Mouse (Mus musculus): Measurements from ENCODE around the gene Slc2a3. TPM values are rescaled to one million over a fixed set of nuclear protein-coding genes. Genes with fewer than 3 reads are reported as not detected.

Gene Slc2a3
- polyA plus RNA-seq, 1 experiment from 2014 or later, result 44.3 TPM

DNA sequence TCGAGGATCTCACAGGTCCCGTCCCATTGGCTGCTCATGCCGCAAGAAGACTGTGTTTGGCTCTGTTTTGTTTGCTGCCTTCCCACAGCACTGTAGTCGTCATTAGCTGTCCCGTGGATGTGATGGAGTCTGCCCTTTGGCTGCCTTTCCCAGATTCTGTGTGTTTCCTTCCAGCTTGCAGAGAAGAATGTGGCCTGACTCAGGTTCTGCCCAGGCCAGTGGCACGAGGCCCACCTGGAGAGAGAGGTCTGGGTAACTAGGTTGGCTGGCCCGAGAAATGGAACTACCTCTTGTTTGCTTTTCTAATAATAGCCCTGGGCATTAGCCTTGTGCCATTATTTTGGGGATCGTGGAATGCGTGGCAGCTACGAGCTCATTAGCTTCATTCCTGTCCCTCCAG lies 22.6 kb upstream of the Slc2a3 start:
- 72% methylated on average over 10 of the region's 10 CpGs for WGBS
- no peak overlapping the region for H3K4me2 ChIP-seq (ENCODE audit: low read depth, low read length)
- H3K9ac ChIP-seq (replicated peaks; ENCODE audit: low read depth, low read length), result no peak overlapping the region
- ATAC-seq (ENCODE audit: low read depth), result no peak
- H3K4me3 ChIP-seq (ENCODE audit: low read depth, low read length), result no peak overlapping the region
- H3K36me3 ChIP-seq (ENCODE audit: control insufficient read depth, insufficient read depth, low read length), result no peaks in the 10 kb centered on the region
- H3K9me3 ChIP-seq (ENCODE audit: control insufficient read depth, low read length), result no peaks in the 10 kb centered on the region
- H3K27me3 ChIP-seq (ENCODE audit: control insufficient read depth, insufficient read depth, low read length), result no peaks in the 10 kb centered on the region
- no peak overlapping the region for H3K27ac ChIP-seq (ENCODE audit: low read depth, low read length)
- H3K4me1 ChIP-seq (ENCODE audit: control insufficient read depth, insufficient read depth, low read length), result peaks cover 22% of the 10 kb centered on the region

DNA sequence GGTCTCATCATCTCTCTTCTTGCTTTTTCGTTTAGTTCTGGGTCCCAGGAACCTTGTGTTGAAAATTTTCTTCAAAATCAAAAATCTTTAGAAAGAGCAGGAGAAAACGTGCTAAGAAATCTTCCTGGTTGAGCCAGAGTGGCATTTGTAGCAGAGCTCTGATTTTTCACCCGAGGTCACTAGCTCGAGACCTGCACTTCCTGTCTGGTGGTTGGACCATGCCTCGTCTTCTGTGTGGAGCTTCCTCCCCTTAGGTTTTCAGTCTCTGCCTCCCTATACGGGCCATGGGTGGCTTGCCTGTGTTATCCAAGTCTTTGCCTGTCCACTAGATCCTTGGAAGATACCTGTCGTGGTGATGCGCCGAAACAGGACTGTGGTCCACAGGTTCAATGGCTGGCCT lies 20.4 kb upstream of the Slc2a3 start:
- WGBS, result 82% methylated on average over 9 of the region's 9 CpGs
- no peak for ATAC-seq (ENCODE audit: low read depth)
- Histone ChIP-seq H3K9ac (replicated peaks; ENCODE audit: low read depth, low read length) (no peak overlapping the region), H3K27ac (ENCODE audit: low read depth, low read length) (no peak overlapping the region), H3K4me3 (ENCODE audit: low read depth, low read length) (no peak overlapping the region), H3K27me3 (ENCODE audit: control insufficient read depth, insufficient read depth, low read length) (no peaks in the 10 kb centered on the region), H3K9me3 (ENCODE audit: control insufficient read depth, low read length) (no peaks in the 10 kb centered on the region), H3K4me1 (ENCODE audit: control insufficient read depth, insufficient read depth, low read length) (peaks cover 22% of the 10 kb centered on the region), H3K4me2 (ENCODE audit: low read depth, low read length) (0 out of 2 replicates have a peak overlapping the region, but pooled peaks have one; percentile 90), H3K36me3 (ENCODE audit: control insufficient read depth, insufficient read depth, low read length) (no peaks in the 10 kb centered on the region)

DNA sequence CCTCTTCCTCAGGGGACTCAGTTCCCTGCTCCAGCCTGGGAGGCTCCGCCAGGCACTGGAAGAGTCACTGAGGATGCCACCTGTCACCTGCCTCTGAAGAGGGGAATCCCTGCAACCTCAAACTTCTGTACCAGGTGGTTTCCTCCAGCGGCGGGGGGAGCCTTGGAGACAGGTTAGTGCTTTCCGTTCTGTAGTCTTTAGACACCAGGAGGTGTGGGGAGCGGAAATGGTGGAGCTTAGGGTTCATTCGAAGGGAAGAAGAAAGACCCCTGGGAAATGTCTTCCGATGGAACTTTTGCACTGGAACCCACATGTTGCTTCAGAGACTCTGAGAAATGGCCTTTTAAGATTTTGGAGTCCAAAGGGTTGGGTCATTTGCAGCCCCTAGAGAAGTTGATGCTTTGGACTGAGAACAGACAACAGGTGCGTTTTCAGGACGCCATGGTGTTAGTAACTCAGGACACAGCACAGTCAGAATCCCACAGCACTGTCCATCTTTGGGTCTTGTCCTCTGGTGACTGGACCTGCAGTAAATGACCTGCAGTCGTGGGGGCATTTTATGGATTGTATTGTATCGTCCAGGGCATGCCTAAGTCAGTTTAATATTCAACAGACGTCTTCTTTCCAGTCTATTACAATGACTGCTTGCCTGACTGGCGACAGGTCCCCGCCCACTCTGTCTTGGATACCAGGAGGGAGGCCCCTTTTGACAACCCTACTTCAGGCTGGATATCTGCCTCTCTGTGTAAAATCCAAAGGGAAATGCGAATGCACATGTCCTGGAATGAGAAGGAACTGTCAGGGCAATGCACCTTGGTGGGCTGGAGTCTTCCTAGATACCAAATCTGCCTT lies 19.6 kb upstream of the Slc2a3 start:
- peaks cover 17% of the 10 kb centered on the region for H3K4me1 ChIP-seq (ENCODE audit: control insufficient read depth, insufficient read depth, low read length)
- peak; percentile 19 for ATAC-seq (ENCODE audit: low read depth)
- no peak overlapping the region for H3K27ac ChIP-seq (ENCODE audit: low read depth, low read length)
- H3K27me3 ChIP-seq (ENCODE audit: control insufficient read depth, insufficient read depth, low read length), result no peaks in the 10 kb centered on the region
- peak overlapping the region; percentile 93; the same call in 1 of the 2 replicates for H3K9ac ChIP-seq (replicated peaks; ENCODE audit: low read depth, low read length)
- peak overlapping the region; percentile 90 for H3K4me2 ChIP-seq (ENCODE audit: low read depth, low read length)
- peak overlapping the region; percentile 90 for H3K4me3 ChIP-seq (ENCODE audit: low read depth, low read length)
- no peaks in the 10 kb centered on the region for H3K9me3 ChIP-seq (ENCODE audit: control insufficient read depth, low read length)
- 17% methylated on average over 15 of the region's 15 CpGs for WGBS
- no peaks in the 10 kb centered on the region for H3K36me3 ChIP-seq (ENCODE audit: control insufficient read depth, insufficient read depth, low read length)

DNA sequence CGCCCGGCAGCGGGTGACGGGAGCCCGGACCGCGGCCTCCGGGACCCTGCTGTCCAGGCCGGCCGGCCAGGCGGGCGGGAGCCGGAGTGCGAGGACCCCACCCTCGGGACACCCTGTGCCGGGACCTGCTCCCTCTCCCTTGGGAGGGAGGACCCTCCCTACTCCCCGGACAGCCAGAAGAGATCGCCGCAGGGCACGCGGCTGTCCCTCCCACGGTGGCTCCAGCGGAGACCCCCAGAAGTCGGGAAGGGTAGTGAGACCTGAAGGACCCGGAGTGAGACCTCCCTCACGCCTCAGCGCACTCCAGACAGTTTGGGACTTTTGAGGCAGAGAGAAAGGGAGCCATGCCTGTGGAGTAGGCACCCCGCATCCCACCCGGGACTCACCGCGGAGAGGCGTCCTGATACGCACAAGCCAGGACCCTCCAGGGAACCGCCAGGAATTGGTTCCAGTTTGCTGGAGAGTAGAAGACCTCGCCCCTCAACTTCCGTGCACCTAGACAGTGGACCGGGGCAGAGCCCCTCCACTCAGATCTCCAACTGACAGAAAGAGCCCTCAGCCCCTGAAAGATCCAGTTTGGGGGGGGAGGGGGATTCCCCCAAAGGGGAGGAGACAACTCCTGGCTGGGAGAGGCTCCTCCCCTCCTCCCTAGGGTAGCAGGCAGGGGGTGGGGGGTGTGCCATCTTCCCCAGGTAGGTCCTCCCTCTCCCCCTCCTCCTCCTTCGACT lies 18.8 kb upstream of the Slc2a3 start:
- Histone ChIP-seq H3K27me3 (ENCODE audit: control insufficient read depth, insufficient read depth, low read length) (no peaks in the 10 kb centered on the region), H3K4me3 (ENCODE audit: low read depth, low read length) (peak overlapping the region; percentile 90), H3K36me3 (ENCODE audit: control insufficient read depth, insufficient read depth, low read length) (no peaks in the 10 kb centered on the region), H3K4me2 (ENCODE audit: low read depth, low read length) (peak overlapping the region; percentile 90), H3K9me3 (ENCODE audit: control insufficient read depth, low read length) (no peaks in the 10 kb centered on the region), H3K27ac (ENCODE audit: low read depth, low read length) (peak overlapping the region; percentile 64), H3K9ac (replicated peaks; ENCODE audit: low read depth, low read length) (peak overlapping the region; percentile 93), H3K4me1 (ENCODE audit: control insufficient read depth, insufficient read depth, low read length) (peaks cover 13% of the 10 kb centered on the region)
- under 1% methylated on average over 20 of the region's 38 CpGs for WGBS
- ATAC-seq (ENCODE audit: low read depth), result peak; percentile 75

DNA sequence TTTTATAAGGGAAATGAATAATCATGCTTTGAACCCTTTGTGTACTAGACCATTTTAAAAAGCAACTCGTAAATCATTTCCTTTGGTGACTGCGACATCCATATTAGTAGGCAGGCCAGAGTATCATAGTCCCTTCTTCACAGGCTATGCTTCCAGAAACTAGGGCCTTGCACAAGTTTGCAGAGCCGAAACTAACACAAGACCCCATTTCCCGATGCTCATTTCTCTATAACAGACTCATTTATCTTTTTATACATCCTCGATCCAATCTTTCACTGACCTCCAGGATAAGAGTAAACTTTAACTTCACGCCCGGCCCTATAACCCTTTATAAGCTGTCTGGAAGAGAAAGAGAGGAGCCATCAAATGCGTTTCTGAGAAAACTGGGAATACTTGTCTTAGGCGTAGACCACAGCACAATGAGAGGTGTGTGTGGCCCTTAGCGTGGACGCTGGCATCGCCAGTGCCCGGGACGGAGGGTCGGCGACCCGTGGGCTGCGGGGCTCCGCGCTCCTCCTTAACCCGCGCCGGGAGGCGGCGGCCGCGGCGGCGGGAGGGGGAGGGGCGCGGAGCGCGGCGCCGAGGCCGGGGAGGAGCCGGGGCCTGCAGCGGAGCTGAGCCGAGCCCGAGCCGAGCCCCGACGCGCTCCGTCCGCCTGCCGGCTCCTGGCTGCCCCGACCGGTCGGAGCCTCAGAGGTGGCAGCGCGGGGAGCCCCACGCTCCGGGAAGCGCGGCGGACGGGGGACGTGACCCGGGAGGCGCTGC lies 18.0 kb upstream of the Slc2a3 start, which contains the start of gene Foxj2:
Gene Foxj2 (plus strand): TSS at position 609 of the 765 bp plus-strand sequence.
- Histone ChIP-seq H3K36me3 (ENCODE audit: control insufficient read depth, insufficient read depth, low read length) (no peaks in the 10 kb centered on the region), H3K4me2 (ENCODE audit: low read depth, low read length) (peak within 1 kb of the TSS; percentile 90), H3K9me3 (ENCODE audit: control insufficient read depth, low read length) (no peaks in the 10 kb centered on the region), H3K9ac (replicated peaks; ENCODE audit: low read depth, low read length) (peak within 1 kb of the TSS; percentile 93), H3K4me1 (ENCODE audit: control insufficient read depth, insufficient read depth, low read length) (peaks cover 13% of the 10 kb centered on the region), H3K27me3 (ENCODE audit: control insufficient read depth, insufficient read depth, low read length) (no peaks in the 10 kb centered on the region), H3K27ac (ENCODE audit: low read depth, low read length) (peak within 1 kb of the TSS; percentile 64), H3K4me3 (ENCODE audit: low read depth, low read length) (peak within 1 kb of the TSS; percentile 90)
- peak; percentile 91 for ATAC-seq (ENCODE audit: low read depth)
- WGBS, result 2% methylated on average over 36 of the region's 61 CpGs

DNA sequence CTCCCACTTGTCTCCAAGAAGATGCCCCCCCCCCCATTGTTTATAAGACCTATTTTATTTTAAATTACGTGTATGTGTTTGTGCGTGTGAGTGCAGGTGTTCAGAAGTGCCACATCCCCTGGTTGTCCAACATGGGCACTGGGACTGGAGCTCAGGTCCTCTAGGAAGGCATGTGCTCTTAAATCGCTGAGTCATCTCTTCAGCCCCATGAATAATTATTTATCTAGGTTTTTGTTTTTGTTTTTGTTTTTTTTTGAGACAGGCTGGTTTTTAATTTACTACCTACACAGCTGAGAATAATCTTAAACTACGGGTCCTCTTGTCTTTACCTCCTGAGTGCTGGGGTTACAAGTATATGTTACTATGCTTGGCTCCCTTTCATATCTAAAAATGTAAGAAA lies 12.2 kb upstream of the Slc2a3 start:
- Histone ChIP-seq H3K9me3 (ENCODE audit: control insufficient read depth, low read length) (no peaks in the 10 kb centered on the region), H3K4me2 (ENCODE audit: low read depth, low read length) (no peak overlapping the region), H3K4me3 (ENCODE audit: low read depth, low read length) (no peak overlapping the region), H3K9ac (replicated peaks; ENCODE audit: low read depth, low read length) (no peak overlapping the region), H3K27ac (ENCODE audit: low read depth, low read length) (no peak overlapping the region), H3K27me3 (ENCODE audit: control insufficient read depth, insufficient read depth, low read length) (no peaks in the 10 kb centered on the region), H3K36me3 (ENCODE audit: control insufficient read depth, insufficient read depth, low read length) (no peaks in the 10 kb centered on the region), H3K4me1 (ENCODE audit: control insufficient read depth, insufficient read depth, low read length) (peaks cover 8% of the 10 kb centered on the region)
- 95% methylated on average over 4 of the region's 4 CpGs for WGBS
- ATAC-seq (ENCODE audit: low read depth), result no peak

DNA sequence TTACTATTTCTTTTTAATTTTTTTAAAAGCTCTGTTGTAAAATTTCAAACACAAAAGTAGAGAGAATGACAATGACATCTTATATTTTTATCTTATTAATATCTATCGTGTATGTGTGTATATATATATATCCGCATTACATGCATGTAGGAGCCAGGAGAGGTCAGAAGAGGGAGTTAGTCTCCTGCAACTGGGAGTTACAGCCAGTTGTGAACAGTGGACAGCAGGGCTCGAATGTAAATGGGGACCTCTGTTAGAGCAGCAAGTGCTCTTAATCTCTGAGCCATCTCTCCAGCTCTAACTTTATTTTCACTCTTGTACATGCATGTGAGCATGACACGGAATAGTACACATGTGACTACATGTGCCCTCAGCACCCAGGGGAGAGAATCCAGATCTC lies 11.3 kb upstream of the Slc2a3 start:
- Histone ChIP-seq H3K4me1 (ENCODE audit: control insufficient read depth, insufficient read depth, low read length) (peaks cover 8% of the 10 kb centered on the region), H3K9me3 (ENCODE audit: control insufficient read depth, low read length) (no peaks in the 10 kb centered on the region), H3K9ac (replicated peaks; ENCODE audit: low read depth, low read length) (no peak overlapping the region), H3K4me3 (ENCODE audit: low read depth, low read length) (no peak overlapping the region), H3K27ac (ENCODE audit: low read depth, low read length) (no peak overlapping the region), H3K27me3 (ENCODE audit: control insufficient read depth, insufficient read depth, low read length) (no peaks in the 10 kb centered on the region), H3K36me3 (ENCODE audit: control insufficient read depth, insufficient read depth, low read length) (no peaks in the 10 kb centered on the region), H3K4me2 (ENCODE audit: low read depth, low read length) (no peak overlapping the region)
- ATAC-seq (ENCODE audit: low read depth), result no peak
- 89% methylated on average over 4 of the region's 4 CpGs for WGBS

DNA sequence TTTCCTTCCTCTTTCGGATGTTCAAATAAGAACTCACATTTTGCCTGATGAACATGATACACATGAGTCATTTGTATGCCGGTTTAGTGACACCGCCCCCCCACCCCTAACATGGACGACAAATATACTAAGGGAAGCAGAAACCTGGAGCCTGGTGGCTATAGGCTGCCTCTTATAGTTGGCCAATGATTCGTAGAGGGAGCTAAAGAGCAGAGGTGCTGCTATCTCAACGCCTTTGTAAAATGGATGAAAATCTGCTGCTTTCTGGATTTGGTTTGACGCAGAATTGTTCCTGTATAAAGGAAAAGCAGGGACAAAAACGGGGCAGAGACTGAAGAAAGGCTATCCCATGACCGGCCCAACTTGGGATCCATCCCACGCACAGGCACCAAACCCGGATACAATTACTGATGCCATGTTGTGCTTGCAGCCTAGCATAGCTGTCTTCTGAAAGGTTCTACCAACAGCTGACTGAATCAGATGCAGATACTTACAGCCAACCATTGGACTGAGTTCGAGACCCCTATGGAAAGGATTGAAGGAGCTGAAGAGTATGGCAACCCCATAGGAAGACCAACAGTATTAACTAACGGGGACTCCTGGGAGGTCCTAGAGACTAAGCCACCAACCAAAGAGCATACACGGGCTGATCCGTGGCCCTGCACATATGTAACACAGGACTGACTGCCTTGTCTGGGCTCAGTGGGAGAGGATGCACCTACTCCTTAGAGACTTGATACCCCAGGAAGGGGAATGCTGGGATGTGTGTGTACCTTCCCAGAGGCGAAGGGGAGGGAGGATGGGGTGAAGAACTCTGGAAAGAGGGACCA lies 10.5 kb upstream of the Slc2a3 start:
- peak overlapping the region; percentile 66 for H3K4me2 ChIP-seq (ENCODE audit: low read depth, low read length)
- WGBS, result 27% methylated on average over 16 of the region's 16 CpGs
- peak overlapping the region; percentile 50 for H3K4me3 ChIP-seq (ENCODE audit: low read depth, low read length)
- peaks cover 8% of the 10 kb centered on the region for H3K4me1 ChIP-seq (ENCODE audit: control insufficient read depth, insufficient read depth, low read length)
- ATAC-seq (ENCODE audit: low read depth), result peak; percentile 25; the same call in 1 of the 2 replicates
- H3K36me3 ChIP-seq (ENCODE audit: control insufficient read depth, insufficient read depth, low read length), result no peaks in the 10 kb centered on the region
- peak overlapping the region; percentile 95 for H3K27ac ChIP-seq (ENCODE audit: low read depth, low read length)
- no peaks in the 10 kb centered on the region for H3K9me3 ChIP-seq (ENCODE audit: control insufficient read depth, low read length)
- H3K9ac ChIP-seq (replicated peaks; ENCODE audit: low read depth, low read length), result no peak overlapping the region; the same call in 1 of the 2 replicates
- H3K27me3 ChIP-seq (ENCODE audit: control insufficient read depth, insufficient read depth, low read length), result no peaks in the 10 kb centered on the region

Data from neural tube, embryonic 14.5 days (tissue).